Comparison of ENCODE assay signal across 8 mouse cellular contexts in genomic region chr14:105897569-105898101, GRCm38 (mm10). TPM values are rescaled to one million over a fixed set of nuclear protein-coding genes. Genes with fewer than 3 reads are reported as not detected.
A peak's percentile ranks its signal among the peaks of the same experiment; 100 is the strongest.
DNase-seq lines count a peak whose midpoint lies in the region; ATAC-seq and TF ChIP-seq lines count a peak whose summit lies in the region.

No protein-coding gene starts in this region.

- H3K4me3 ChIP-seq in embryonic facial prominence, embryonic 12.5 days = peak overlapping the region; percentile 86
- H3K4me3 ChIP-seq in limb, embryonic 12.5 days (replicated peaks) = peak overlapping the region; percentile 86
- peak overlapping the region; percentile 91 for H3K4me3 ChIP-seq in midbrain, embryonic 15.5 days
- peak overlapping the region; percentile 79 for H3K4me3 ChIP-seq in testis, adult 2 months (ENCODE audit: control insufficient read depth, low read depth, low read length)

- peaks cover 11% of the 10 kb centered on the region for H3K4me1 ChIP-seq in embryonic facial prominence, embryonic 12.5 days
- H3K4me1 ChIP-seq in limb, embryonic 12.5 days (replicated peaks) = peaks cover 19% of the 10 kb centered on the region
- peaks cover 32% of the 10 kb centered on the region for H3K4me1 ChIP-seq in midbrain, embryonic 15.5 days
- peaks cover 28% of the 10 kb centered on the region for H3K4me1 ChIP-seq in testis, adult 2 months (ENCODE audit: control insufficient read depth, insufficient read depth, low read length)

- DNase-seq in urinary bladder, adult 18-20 months (ENCODE audit: low spot score in 2 of 2) = peak; percentile 34 to 56
- DNase-seq in urinary bladder, postnatal 10 days (ENCODE audit: low spot score) = no peak
- DNase-seq in heart, adult 8-10 months (ENCODE audit: low spot score) = peak; percentile 54
- peak; percentile 78 to 79 for DNase-seq in kidney, adult 8-10 months

- TF ChIP-seq CTCF in testis, adult 2 months (IDR thresholded peaks at IDR 0.05; ENCODE audit: control insufficient read depth, insufficient read depth, insufficient replicate concordance, low read depth, low read length) = no peak

- no peaks in the 10 kb centered on the region for H3K9me3 ChIP-seq in embryonic facial prominence, embryonic 12.5 days
- H3K9me3 ChIP-seq in limb, embryonic 12.5 days = no peaks in the 10 kb centered on the region
- no peaks in the 10 kb centered on the region for H3K9me3 ChIP-seq in midbrain, embryonic 15.5 days

- H3K4me2 ChIP-seq in embryonic facial prominence, embryonic 12.5 days (replicated peaks) = peak overlapping the region; percentile 85
- H3K4me2 ChIP-seq in limb, embryonic 12.5 days = peak overlapping the region; percentile 89
- peak overlapping the region; percentile 91 for H3K4me2 ChIP-seq in midbrain, embryonic 15.5 days

- WGBS in embryonic facial prominence, embryonic 12.5 days = under 1% methylated on average over 26 of the region's 28 CpGs
- 0% methylated on average over 28 of the region's 28 CpGs for WGBS in limb, embryonic 12.5 days
- WGBS in midbrain, embryonic 15.5 days = 0% methylated on average over 24 of the region's 28 CpGs

- TF ChIP-seq POLR2A in testis, adult 2 months (IDR thresholded peaks at IDR 0.05; ENCODE audit: control insufficient read depth, low read depth, low read length) = no peak

- no peaks in the 10 kb centered on the region for H3K27me3 ChIP-seq in embryonic facial prominence, embryonic 12.5 days
- no peaks in the 10 kb centered on the region for H3K27me3 ChIP-seq in limb, embryonic 12.5 days
- no peaks in the 10 kb centered on the region for H3K27me3 ChIP-seq in midbrain, embryonic 15.5 days (replicated peaks)
- no peaks in the 10 kb centered on the region for H3K27me3 ChIP-seq in testis, adult 2 months (ENCODE audit: control insufficient read depth, insufficient read depth, low read length)

- H3K27ac ChIP-seq in embryonic facial prominence, embryonic 12.5 days = peak overlapping the region; percentile 99
- H3K27ac ChIP-seq in limb, embryonic 12.5 days = peak overlapping the region; percentile 99
- peak overlapping the region; percentile 98 for H3K27ac ChIP-seq in midbrain, embryonic 15.5 days
- H3K27ac ChIP-seq in testis, adult 2 months (ENCODE audit: control insufficient read depth, insufficient read depth, low read depth, low read length) = no peak overlapping the region

- peak; percentile 18; the same call in 1 of the 2 replicates for ATAC-seq in embryonic facial prominence, embryonic 12.5 days (ENCODE audit: insufficient number of reproducible peaks, insufficient read depth, low FRiP score, low TSS enrichment)
- peak; percentile 4 for ATAC-seq in limb, embryonic 12.5 days (ENCODE audit: insufficient number of reproducible peaks, insufficient read depth, low FRiP score, low TSS enrichment, low read depth)
- ATAC-seq in midbrain, embryonic 15.5 days (replicated peaks) = peak; percentile 76

- peaks cover 9% of the 10 kb centered on the region for H3K36me3 ChIP-seq in embryonic facial prominence, embryonic 12.5 days
- peaks cover 10% of the 10 kb centered on the region for H3K36me3 ChIP-seq in limb, embryonic 12.5 days
- H3K36me3 ChIP-seq in midbrain, embryonic 15.5 days (replicated peaks) = no peaks in the 10 kb centered on the region
- H3K36me3 ChIP-seq in testis, adult 2 months (ENCODE audit: control insufficient read depth, insufficient read depth, low read length) = no peaks in the 10 kb centered on the region

- peak overlapping the region; percentile 94 for H3K9ac ChIP-seq in embryonic facial prominence, embryonic 12.5 days
- H3K9ac ChIP-seq in limb, embryonic 12.5 days (replicated peaks) = peak overlapping the region; percentile 99
- peak overlapping the region; percentile 67 for H3K9ac ChIP-seq in midbrain, embryonic 15.5 days

RNA-seq across cellular contexts. Expression of gene Spry2, which starts 1.0 kb away (rescaled TPM):
- 50.7 and 53.5 TPM in 2 replicates for polyA plus RNA-seq in embryonic facial prominence, embryonic 12.5 days (2016; fragmentation: Nextera tagmentation; extraction: Ambion mirVana)
- total RNA-seq in heart, adult 8-10 months (2022) = 10 to 100 TPM; 22.3 to 23.3 (median 22.4) TPM
- polyA plus RNA-seq in limb, embryonic 12.5 days (2016; fragmentation: Nextera tagmentation; extraction: Ambion mirVana) = 61.0 and 80.3 TPM in 2 replicates
- polyA plus RNA-seq in midbrain, embryonic 15.5 days (2015; fragmentation: Nextera tagmentation; extraction: Ambion mirVana) = 24.2 and 25.1 TPM in 2 replicates
- polyA plus RNA-seq in testis, adult 2 months (2012; rRNA removed) = 1.1 and 1.3 TPM in 2 replicates

Comparison
In these comparisons a context has a peak if more than half of its experiments do, and no peak if none do; other contexts are left out.
1. ATAC-seq: peak in every context shown above with its lines; median percentile 76 in midbrain, embryonic 15.5 days; 18 in embryonic facial prominence, embryonic 12.5 days; 4 in limb, embryonic 12.5 days.
2. RNA of gene Spry2, which starts 1.0 kb away (polyA plus RNA-seq): 61.0 to 80.3 TPM in limb, embryonic 12.5 days, 50.7 to 53.5 TPM in embryonic facial prominence, embryonic 12.5 days and 24.2 to 25.1 TPM in midbrain, embryonic 15.5 days; 1.1 to 1.3 TPM in testis, adult 2 months; every median in the first group is over 10 times any median in the second.
3. Peak in every context shown above with its lines, with median percentiles within 50 percentile points of each other: H3K4me2 ChIP-seq, H3K4me3 ChIP-seq and H3K9ac ChIP-seq.